Comparison of ENCODE assay signal across 18 mouse cellular contexts in the genomic region with DNA sequence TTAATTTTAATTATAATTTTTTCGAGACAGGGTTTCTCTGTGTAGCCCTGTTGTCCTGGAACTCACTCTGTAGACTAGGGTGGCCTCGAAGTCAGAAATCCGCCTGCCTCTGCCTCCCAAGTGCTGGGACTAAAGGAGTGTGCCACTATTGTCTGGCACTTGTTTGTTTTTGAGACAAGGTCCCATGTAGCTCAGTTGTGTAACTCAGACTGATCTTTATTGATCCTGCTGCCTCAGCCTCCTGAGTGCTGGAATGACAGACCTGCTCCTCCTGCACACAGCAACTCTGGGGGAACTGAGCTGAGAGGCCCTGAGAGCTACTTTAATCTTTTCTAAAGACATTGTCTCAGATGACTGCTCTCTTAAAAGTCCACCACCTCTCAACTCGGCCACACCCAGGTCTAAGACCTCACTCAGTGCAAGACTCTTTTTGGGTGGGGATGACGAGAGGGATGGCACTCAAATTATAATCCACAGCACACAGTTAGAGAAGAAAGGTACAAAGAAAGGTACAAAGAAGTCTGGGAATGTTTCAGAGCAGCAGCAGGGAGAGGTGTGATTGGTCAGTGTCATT. TPM values are rescaled to one million over a fixed set of nuclear protein-coding genes. Genes with fewer than 3 reads are reported as not detected.
A peak's percentile ranks its signal among the peaks of the same experiment; 100 is the strongest.
DNase-seq lines count a peak whose midpoint lies in the region; ATAC-seq and TF ChIP-seq lines count a peak whose summit lies in the region.
"Had no signal": no experiment of that assay in that cellular context is flagged by ENCODE, and none has a peak within 500 bp of the region (broad histone marks: within the 10 kb centered on the region; RNA-seq: fewer than 3 reads in every experiment).

No protein-coding gene starts in this region.

- no peaks in the 10 kb centered on the region for H3K36me3 ChIP-seq in heart, embryonic 12.5 days
- H3K36me3 ChIP-seq in spleen, adult 2 months (ENCODE audit: control insufficient read depth, insufficient read depth, low read length) = no peaks in the 10 kb centered on the region
- H3K36me3 ChIP-seq: hindbrain, embryonic 10.5 days; limb, embryonic 10.5 days; liver, embryonic 15.5 days; midbrain, embryonic 13.5 days; neural tube, embryonic 15.5 days had no signal

- DNase-seq in heart, postnatal 36 days = no peak
- peak in 1 of 2 experiments; percentile 9 for DNase-seq in layer of hippocampus, adult 2 months (ENCODE audit: low spot score in 2 of 2)
- no peak for DNase-seq in layer of hippocampus, postnatal 36 days
- no peak for DNase-seq in spleen, adult 2 months (ENCODE audit: low read depth in 1 of 2, low spot score in 2 of 2)
- DNase-seq in spleen, postnatal 36 days (ENCODE audit: low spot score in 2 of 2) = no peak
- no peak for DNase-seq in B cell, adult 2 months
- DNase-seq: cerebellum, adult 9-11 months had no signal

- 65% methylated on average over 5 of the region's 5 CpGs for WGBS in heart, embryonic 12.5 days
- 68% methylated on average over 5 of the region's 5 CpGs for WGBS in spleen, adult 2 months

- H3K9me3 ChIP-seq in heart, embryonic 12.5 days (replicated peaks) = no peaks in the 10 kb centered on the region
- H3K9me3 ChIP-seq: hindbrain, embryonic 10.5 days; limb, embryonic 10.5 days; liver, embryonic 15.5 days; midbrain, embryonic 13.5 days; neural tube, embryonic 15.5 days had no signal

- H3K27ac ChIP-seq in heart, embryonic 12.5 days (ENCODE audit: poor library complexity, severe bottlenecking) = peak overlapping the region; percentile 76
- peak overlapping the region; percentile 86 for H3K27ac ChIP-seq in layer of hippocampus, adult 2 months
- H3K27ac ChIP-seq in spleen, adult 2 months (ENCODE audit: insufficient read depth, low read length) = 0 out of 2 replicates have a peak overlapping the region, but pooled peaks have one; percentile 5
- H3K27ac ChIP-seq: hindbrain, embryonic 10.5 days; limb, embryonic 10.5 days; liver, embryonic 15.5 days; midbrain, embryonic 13.5 days; neural tube, embryonic 15.5 days had no signal

- H3K27me3 ChIP-seq in heart, embryonic 12.5 days (replicated peaks) = no peaks in the 10 kb centered on the region
- no peaks in the 10 kb centered on the region for H3K27me3 ChIP-seq in spleen, adult 2 months (ENCODE audit: control insufficient read depth, insufficient read depth, low read length)
- H3K27me3 ChIP-seq: liver, embryonic 15.5 days; midbrain, embryonic 13.5 days; neural tube, embryonic 15.5 days had no signal

- no peak for TF ChIP-seq POLR2A in spleen, adult 2 months (IDR thresholded peaks at IDR 0.05; ENCODE audit: low read depth, low read length)

- no peak for ATAC-seq in heart, embryonic 12.5 days (ENCODE audit: insufficient number of reproducible peaks, low FRiP score)
- ATAC-seq: midbrain, embryonic 13.5 days had no signal

- intact Hi-C loops in heart, postnatal 36 days (cut with DNase I) = loop anchor here (2.0 kb wide), 1 partner anchor 21 kb away; no protein-coding TSS in a partner anchor

- H3K4me1 ChIP-seq in heart, embryonic 12.5 days (replicated peaks) = peaks cover 15% of the 10 kb centered on the region
- H3K4me1 ChIP-seq in spleen, adult 2 months (ENCODE audit: control insufficient read depth, insufficient read depth, insufficient read length) = peaks cover 8% of the 10 kb centered on the region; the same call in 1 of the 2 replicates
- H3K4me1 ChIP-seq: liver, embryonic 15.5 days; midbrain, embryonic 13.5 days; neural tube, embryonic 15.5 days had no signal

- no peak overlapping the region for H3K4me3 ChIP-seq in heart, embryonic 12.5 days
- no peak overlapping the region for H3K4me3 ChIP-seq in layer of hippocampus, adult 2 months
- H3K4me3 ChIP-seq in spleen, adult 2 months (ENCODE audit: extremely low read depth, insufficient read depth, insufficient read length) = no peak overlapping the region
- H3K4me3 ChIP-seq: hindbrain, embryonic 10.5 days; limb, embryonic 10.5 days; liver, embryonic 15.5 days; midbrain, embryonic 13.5 days; myocyte; neural tube, embryonic 15.5 days had no signal

- TF ChIP-seq CTCF in layer of hippocampus, adult 2 months (conservative IDR thresholded peaks at IDR 0.05) = no peak
- TF ChIP-seq CTCF in spleen, adult 2 months (IDR thresholded peaks at IDR 0.05; ENCODE audit: extremely low read depth, insufficient read depth, insufficient read length, insufficient replicate concordance) = no peak

- peak overlapping the region; percentile 44; the same call in 1 of the 2 replicates for H3K4me2 ChIP-seq in heart, embryonic 12.5 days
- H3K4me2 ChIP-seq: liver, embryonic 15.5 days; midbrain, embryonic 13.5 days; neural tube, embryonic 15.5 days had no signal

- no peak overlapping the region for H3K9ac ChIP-seq in heart, embryonic 12.5 days
- H3K9ac ChIP-seq: forebrain, postnatal 0 days; liver, embryonic 15.5 days; midbrain, embryonic 13.5 days; neural tube, embryonic 15.5 days had no signal

RNA-seq across cellular contexts. Expression of gene Myadm, which starts 8.7 kb away (rescaled TPM):
- polyA plus RNA-seq in heart, embryonic 12.5 days (2016; fragmentation: Nextera tagmentation; extraction: Ambion mirVana) = 186 and 202 TPM in 2 replicates
- total RNA-seq in heart, postnatal 36 days (2021) = 100 to 1,000 TPM; 160 to 162 TPM
- total RNA-seq in layer of hippocampus, adult 2 months (2021) = 10 to 100 TPM; 52.5 to 60.1 TPM
- total RNA-seq in layer of hippocampus, postnatal 36 days (2021) = 10 to 100 TPM; 63.5 to 67.3 TPM
- polyA plus RNA-seq in spleen, adult 2 months (2012; rRNA removed) = 126 and 181 TPM in 2 replicates

RNA-seq across cellular contexts. Expression of gene Prkcg, which starts 8.8 kb away (rescaled TPM):
- polyA plus RNA-seq in heart, embryonic 12.5 days (2016; fragmentation: Nextera tagmentation; extraction: Ambion mirVana) = 0.14 and 0.19 TPM in 2 replicates
- total RNA-seq in heart, postnatal 36 days (2021) = 1 to 10 TPM; 1.8 to 2.5 TPM
- 100 to 1,000 TPM; 518 to 547 TPM for total RNA-seq in layer of hippocampus, adult 2 months (2021)
- 100 to 1,000 TPM; 495 to 539 TPM for total RNA-seq in layer of hippocampus, postnatal 36 days (2021)
- polyA plus RNA-seq in spleen, adult 2 months (2012; rRNA removed) = 4.8 and 5.7 TPM in 2 replicates
- polyA plus RNA-seq: liver, embryonic 15.5 days had no signal

RNA-seq across cellular contexts. Expression of gene Nlrp12, which starts 30.6 kb away (rescaled TPM):
- polyA plus RNA-seq in heart, embryonic 12.5 days (2016; fragmentation: Nextera tagmentation; extraction: Ambion mirVana) = not detected in 2 replicates
- not detected for total RNA-seq in heart, postnatal 36 days (2021)
- total RNA-seq in layer of hippocampus, adult 2 months (2021) = not detected
- total RNA-seq in layer of hippocampus, postnatal 36 days (2021) = under 1 TPM in 1 of 2 experiments, not detected in 1; 0.05 TPM
- polyA plus RNA-seq in spleen, adult 2 months (2012; rRNA removed) = 0.46 and 0.63 TPM in 2 replicates
- total RNA-seq: forebrain, postnatal 0 days; gastrocnemius, adult 8-10 months had no signal
- polyA plus RNA-seq: hindbrain, embryonic 10.5 days; kidney, embryonic 14.5 days; limb, embryonic 10.5 days; midbrain, embryonic 13.5 days; myocyte; neural tube, embryonic 15.5 days had no signal

RNA-seq across cellular contexts. Expression of gene Cacng7, which starts 52.6 kb away (rescaled TPM):
- polyA plus RNA-seq in heart, embryonic 12.5 days (2016; fragmentation: Nextera tagmentation; extraction: Ambion mirVana) = 0.17 and 0.32 TPM in 2 replicates
- total RNA-seq in heart, postnatal 36 days (2021) = 1 to 10 TPM; 3.7 to 4.7 TPM
- 100 to 1,000 TPM; 128 to 138 TPM for total RNA-seq in layer of hippocampus, adult 2 months (2021)
- 100 to 1,000 TPM; 130 to 131 TPM for total RNA-seq in layer of hippocampus, postnatal 36 days (2021)
- polyA plus RNA-seq in spleen, adult 2 months (2012; rRNA removed) = 1.1 and 1.3 TPM in 2 replicates
- total RNA-seq: megakaryocyte progenitor cell, adult 5-6 weeks had no signal

Comparison
In these comparisons a context has a peak if more than half of its experiments do, and no peak if none do; other contexts are left out.
1. H3K27ac ChIP-seq: peak in every context shown above with its lines; median percentile 86 in layer of hippocampus, adult 2 months; 76 in heart, embryonic 12.5 days; 5 in spleen, adult 2 months.
2. RNA of gene Prkcg, which starts 8.8 kb away (total RNA-seq): 518 to 547 TPM in layer of hippocampus, adult 2 months and 495 to 539 TPM in layer of hippocampus, postnatal 36 days; 1.8 to 2.5 TPM in heart, postnatal 36 days; every median in the first group is over 100 times any median in the second.